Mouse (Mus musculus) lung, postnatal 0 days (tissue): ENCODE data around the gene 1700028P14Rik.

ENCODE experiments used
- CTCF ChIP-seq: IDR thresholded peaks from 2 replicates; pipeline ENCODE4 v1.5.1; 2016; ENCODE audit warnings: antibody characterized with exemption, mild to moderate bottlenecking
- EP300 ChIP-seq: IDR thresholded peaks from 2 replicates; pipeline ENCODE4 v1.6.1; 2016; ENCODE audit warnings: antibody characterized with exemption, mild to moderate bottlenecking, control low read depth

GRCm38 (mm10) chr19:23607951-23608350 lies 44.7 kb downstream of the 1700028P14Rik start:
- TF ChIP-seq CTCF (no peak), EP300 (no peak)
